Mouse (Mus musculus) heart, adult 2 months (tissue): ENCODE data around the gene Rtp4.

Source experiments
- CTCF ChIP-seq: fragments of 200-600 bp; IDR thresholded peaks from 2 replicates; pipeline ENCODE4 v1.8.1; 2022; ENCODE audit warnings: antibody characterized with exemption, mild to moderate bottlenecking, moderate library complexity
- EP300 ChIP-seq: fragments of 200-500 bp; IDR thresholded peaks from 2 replicates; pipeline ENCODE4 v1.6.1; 2011; ENCODE audit warnings: low read depth, low read length, control low read depth; ENCODE audit not compliant: insufficient read depth

DNA sequence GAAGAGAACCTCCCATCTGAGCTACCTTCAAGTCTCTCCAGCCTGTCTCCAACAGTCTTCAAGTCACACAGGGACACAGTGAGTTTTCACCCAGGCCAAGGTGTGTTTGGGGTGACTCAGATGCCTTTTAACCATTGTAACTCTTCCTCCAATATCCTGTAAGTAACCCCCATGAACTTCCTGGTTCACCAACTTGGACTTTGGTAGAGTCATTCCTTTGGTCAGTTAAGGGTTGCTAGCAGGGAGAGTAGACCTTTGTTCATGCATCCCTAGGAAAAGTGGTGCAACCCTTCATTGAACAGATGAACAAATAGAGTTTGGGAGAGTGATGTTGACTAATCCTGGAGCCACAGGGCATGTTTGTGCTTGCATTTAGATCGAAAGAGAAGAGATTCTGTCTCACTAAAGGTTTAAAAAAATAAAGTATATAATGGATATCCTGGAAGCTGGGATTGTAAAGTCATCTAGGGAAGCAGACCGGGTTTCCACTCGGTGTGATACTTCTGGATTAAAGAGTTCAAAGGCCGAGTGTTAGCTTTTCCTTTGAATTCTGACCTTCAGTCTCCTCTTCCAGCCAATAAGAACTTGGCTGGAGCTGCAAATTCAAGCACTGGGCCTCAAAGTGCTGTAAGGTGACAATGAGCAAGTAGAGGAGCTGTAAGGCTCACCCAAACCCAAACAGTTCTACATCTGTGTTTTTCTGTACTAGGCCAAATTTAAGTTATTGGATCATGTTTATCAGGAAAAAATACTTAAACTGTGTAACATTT, 8.7 kb upstream of the Rtp4 start:
- TF ChIP-seq CTCF (no peak), EP300 (no peak)
